In genomic region chr1:74787846-74788245, GRCm38 (mm10) we compare ENCODE assay signal across 8 mouse cellular contexts. TPM values are rescaled to one million over a fixed set of nuclear protein-coding genes. Genes with fewer than 3 reads are reported as not detected.
DNase-seq lines count a peak whose midpoint lies in the region; TF ChIP-seq lines count a peak whose summit lies in the region.
"Had no signal": no experiment of that assay in that cellular context is flagged by ENCODE, and none has a peak within 500 bp of the region (broad histone marks: within the 10 kb centered on the region; RNA-seq: fewer than 3 reads in every experiment).

No protein-coding gene starts in this region.

- peaks cover 7% of the 10 kb centered on the region for H3K27me3 ChIP-seq in ES-Bruce4 (ENCODE audit: control insufficient read depth, insufficient read depth, low read length, poor library complexity, severe bottlenecking)

- no peak for TF ChIP-seq POLR2A in ES-Bruce4 (IDR thresholded peaks at IDR 0.05; ENCODE audit: insufficient read depth, low read length)

- no peak for TF ChIP-seq EP300 in ES-Bruce4 (IDR thresholded peaks at IDR 0.05; ENCODE audit: insufficient read depth, low read depth, low read length)

- no peak overlapping the region for H3K4me3 ChIP-seq in ES-Bruce4 (ENCODE audit: low read depth, low read length)
- H3K4me3 ChIP-seq: limb, embryonic 12.5 days had no signal

- H3K4me1 ChIP-seq in ES-Bruce4 (ENCODE audit: control insufficient read depth, insufficient read depth, low read length) = no peaks in the 10 kb centered on the region

- peak; percentile 58 for TF ChIP-seq CTCF in ES-Bruce4 (IDR thresholded peaks at IDR 0.05; ENCODE audit: low read depth, low read length)

- H3K27ac ChIP-seq in ES-Bruce4 (ENCODE audit: insufficient read depth, low read length) = no peak overlapping the region
- H3K27ac ChIP-seq: limb, embryonic 12.5 days had no signal

- no peak overlapping the region for H3K9ac ChIP-seq in ES-Bruce4 (ENCODE audit: low read depth, poor library complexity, severe bottlenecking)
- H3K9ac ChIP-seq: limb, embryonic 12.5 days had no signal

- DNase-seq in adrenal gland, adult (ENCODE audit: inconsistent age in 2 of 2, low spot score in 1 of 2) = peak; percentile 77 to 95
- peak; percentile 85 for DNase-seq in embryo, embryonic 10 days (ENCODE audit: low spot score)
- DNase-seq in heart, adult 9 months (ENCODE audit: low spot score in 2 of 2) = peak; percentile 64 to 74
- DNase-seq in kidney, postnatal 4 days = peak; percentile 83 to 87
- DNase-seq in lung, postnatal 25 days (ENCODE audit: low spot score) = peak; percentile 80
- peak; percentile 92 to 94 for DNase-seq in right cerebral cortex, adult 2 months (ENCODE audit: low spot score in 2 of 2)

- no peaks in the 10 kb centered on the region for H3K36me3 ChIP-seq in ES-Bruce4 (ENCODE audit: control insufficient read depth, insufficient read depth, low read length, poor library complexity, severe bottlenecking)
- H3K36me3 ChIP-seq: limb, embryonic 12.5 days had no signal

- no peaks in the 10 kb centered on the region for H3K9me3 ChIP-seq in ES-Bruce4 (replicated peaks; ENCODE audit: control insufficient read depth, insufficient read depth, low read length, poor library complexity, severe bottlenecking)
- H3K9me3 ChIP-seq: limb, embryonic 12.5 days had no signal

RNA-seq across cellular contexts. Expression of gene Wnt10a, which starts 3.5 kb away (rescaled TPM):
- 0.79 and 0.81 TPM in 2 replicates for polyA plus RNA-seq in ES-Bruce4 (2011; ENCODE audit: insufficient read depth, insufficient read length, low read depth, missing spikeins)

RNA-seq across cellular contexts. Expression of gene Wnt6, which starts 16.2 kb away (rescaled TPM):
- 5.0 and 5.6 TPM in 2 replicates for polyA plus RNA-seq in ES-Bruce4 (2011; ENCODE audit: insufficient read depth, insufficient read length, low read depth, missing spikeins)

RNA-seq across cellular contexts. Expression of gene Prkag3, which starts 38.8 kb away (rescaled TPM):
- polyA plus RNA-seq in ES-Bruce4 (2011; ENCODE audit: insufficient read depth, insufficient read length, low read depth, missing spikeins) = 0.21 and 0.23 TPM in 2 replicates
